Mouse (Mus musculus): ENCODE data around the gene Brca1. TPM values are rescaled to one million over a fixed set of nuclear protein-coding genes. Genes with fewer than 3 reads are reported as not detected.
"Not testable (repeated sequence)": the region's sequence is repeated elsewhere in the genome, so short reads cannot be mapped to it uniquely, and the experiment has no call there.

Gene Brca1
- total RNA-seq, 2 experiments from 2014 or later = 0.94 to 1.1 TPM

- DNase-seq (ENCODE audit: extremely low spot score in 1 of 2, low spot score in 1 of 2) = no peak
Observed at GRCm38 (mm10) chr11:101452093-101452774, 99.5 kb downstream of the Brca1 start.

GRCm38 (mm10) chr11:101451536-101451935, 100.2 kb downstream of the Brca1 start:
- no peak for DNase-seq (ENCODE audit: extremely low spot score in 1 of 2, low spot score in 1 of 2)

- no peak for DNase-seq (ENCODE audit: extremely low spot score in 1 of 2, low spot score in 1 of 2)
Observed at GRCm38 (mm10) chr11:101450394-101450793, 101.4 kb downstream of the Brca1 start.

GRCm38 (mm10) chr11:101449596-101449995, 102.2 kb downstream of the Brca1 start:
- not testable (repeated sequence) for DNase-seq (ENCODE audit: extremely low spot score in 1 of 2, low spot score in 1 of 2)

- no peak for DNase-seq (ENCODE audit: extremely low spot score in 1 of 2, low spot score in 1 of 2)
Observed at GRCm38 (mm10) chr11:101448899-101449298, 102.9 kb downstream of the Brca1 start.

GRCm38 (mm10) chr11:101448274-101448746, 103.4 kb downstream of the Brca1 start, which contains the start of gene Ifi35:
TSS of gene Ifi35 (plus strand) at chr11:101448407.
- DNase-seq (ENCODE audit: extremely low spot score in 1 of 2, low spot score in 1 of 2) = no peak

- DNase-seq (ENCODE audit: extremely low spot score in 1 of 2, low spot score in 1 of 2) = no peak
Observed at GRCm38 (mm10) chr11:101447786-101448185, 104.0 kb downstream of the Brca1 start.

- not testable (repeated sequence) for DNase-seq (ENCODE audit: extremely low spot score in 1 of 2, low spot score in 1 of 2)
Observed at GRCm38 (mm10) chr11:101446860-101447259, 104.9 kb downstream of the Brca1 start.

- DNase-seq (ENCODE audit: extremely low spot score in 1 of 2, low spot score in 1 of 2) = no peak
Observed at GRCm38 (mm10) chr11:101446319-101446718, 105.4 kb downstream of the Brca1 start.

GRCm38 (mm10) chr11:101442760-101443159, 109.0 kb downstream of the Brca1 start:
- DNase-seq (ENCODE audit: extremely low spot score in 1 of 2, low spot score in 1 of 2) = no peak

- peak; percentile 83 to 90 for DNase-seq (ENCODE audit: extremely low spot score in 1 of 2, low spot score in 1 of 2)
Observed at GRCm38 (mm10) chr11:101442127-101442693, 109.5 kb downstream of the Brca1 start, which contains the start of gene Rpl27. TSS of gene Rpl27 (plus strand) at chr11:101442298.

GRCm38 (mm10) chr11:101441450-101442126, 110.2 kb downstream of the Brca1 start:
- DNase-seq (ENCODE audit: extremely low spot score in 1 of 2, low spot score in 1 of 2) = not testable (repeated sequence)

Other genes starting within 250 kb of the Brca1 start
- 100 to 1,000 TPM; 204 to 230 TPM for gene Becn1, start 249.7 kb downstream of the Brca1 start, total RNA-seq (2021)
- gene Psme3, start 235.7 kb downstream of the Brca1 start, total RNA-seq (2021) = 100 to 1,000 TPM; 119 to 126 TPM
- gene Aoc2, start 226.9 kb downstream of the Brca1 start, total RNA-seq (2021) = 1 to 10 TPM; 5.8 to 8.0 TPM
- under 1 TPM; 0.86 to 0.99 TPM for gene Aoc3, start 221.3 kb downstream of the Brca1 start, total RNA-seq (2021)
- not detected for gene G6pc, start 184.4 kb downstream of the Brca1 start, total RNA-seq (2021)
- gene Aarsd1, start 134.3 kb downstream of the Brca1 start, total RNA-seq (2021) = 10 to 100 TPM; 43.9 to 48.9 TPM
- 1 to 10 TPM; 4.5 to 6.5 TPM for gene Gm27029, start 127.2 kb downstream of the Brca1 start, total RNA-seq (2021)
- 10 to 100 TPM; 30.7 to 33.2 TPM for gene Rundc1, start 126.9 kb downstream of the Brca1 start, total RNA-seq (2021)
- gene Ptges3l, start 126.6 kb downstream of the Brca1 start, total RNA-seq (2021) = 1 to 10 TPM; 1.3 to 1.4 TPM
- 10 to 100 TPM; 50.0 to 52.5 TPM for gene Rpl27, start 109.7 kb downstream of the Brca1 start, total RNA-seq (2021)
- gene Ifi35, start 103.5 kb downstream of the Brca1 start, total RNA-seq (2021) = 1 to 10 TPM; 1.9 to 2.2 TPM
- gene Rnd2, start 87.0 kb downstream of the Brca1 start, total RNA-seq (2021) = 100 to 1,000 TPM; 145 to 159 TPM
- 10 to 100 TPM; 33.2 to 36.0 TPM for gene Vat1, start 85.7 kb downstream of the Brca1 start, total RNA-seq (2021)
- 100 to 1,000 TPM; 128 to 142 TPM for gene Nbr1, start 194 bp upstream of the Brca1 start, total RNA-seq (2021)
- gene Tmem106a, start 30.3 kb upstream of the Brca1 start, total RNA-seq (2021) = 1 to 10 TPM in 1 of 2 experiments, under 1 TPM in 1; 0.63 to 1.1 TPM
- gene Gm11634, start 47.3 kb upstream of the Brca1 start, total RNA-seq (2021) = not detected
- gene Rdm1, start 75.2 kb upstream of the Brca1 start, total RNA-seq (2021) = 1 to 10 TPM; 8.1 to 8.2 TPM
- gene Arl4d, start 113.6 kb upstream of the Brca1 start, total RNA-seq (2021) = 10 to 100 TPM; 10.4 to 11.9 TPM
- gene Dhx8, start 181.0 kb upstream of the Brca1 start, total RNA-seq (2021) = 10 to 100 TPM; 34.3 to 37.2 TPM
- 10 to 100 TPM; 14.9 to 18.3 TPM for gene Etv4, start 233.4 kb upstream of the Brca1 start, total RNA-seq (2021)